Mouse (Mus musculus) E14TG2a.4 (cell line): ENCODE measurements around the gene 1700008O03Rik.

ENCODE experiments used
- H3K27me3 ChIP-seq: 2 replicates; pipeline ENCODE4 v1.6.1; 2014; ENCODE audit warnings: low read length, control low read depth; ENCODE audit not compliant: insufficient read depth
- H3K36me3 ChIP-seq: 2 replicates; pipeline ENCODE4 v1.6.1; 2014; ENCODE audit warnings: low read length, control low read depth; ENCODE audit not compliant: insufficient read depth
- H3K4me1 ChIP-seq: replicated peaks from 2 replicates; pipeline ENCODE4 v1.6.1; 2014; ENCODE audit warnings: low read depth, low read length, control low read depth
- H3K4me3 ChIP-seq: replicated peaks from 2 replicates; pipeline ENCODE4 v1.5.1; 2014; ENCODE audit warnings: mild to moderate bottlenecking, low read length
- H3K9me3 ChIP-seq: 2 replicates; pipeline ENCODE4 v1.6.1; 2014; ENCODE audit warnings: low read length, control low read depth
- CTCF ChIP-seq: conservative IDR thresholded peaks from 2 replicates; pipeline ENCODE4 v1.5.1; 2014; ENCODE audit warnings: low read length
- NANOG ChIP-seq: IDR thresholded peaks from 2 replicates; pipeline ENCODE4 v1.6.1; 2014; ENCODE audit warnings: borderline replicate concordance, low read length, mixed read lengths
- POU5F1 ChIP-seq: IDR thresholded peaks from 2 replicates; pipeline ENCODE4 v1.6.1; 2014; ENCODE audit warnings: low read length, borderline replicate concordance

The 1700008O03Rik gene

DNA sequence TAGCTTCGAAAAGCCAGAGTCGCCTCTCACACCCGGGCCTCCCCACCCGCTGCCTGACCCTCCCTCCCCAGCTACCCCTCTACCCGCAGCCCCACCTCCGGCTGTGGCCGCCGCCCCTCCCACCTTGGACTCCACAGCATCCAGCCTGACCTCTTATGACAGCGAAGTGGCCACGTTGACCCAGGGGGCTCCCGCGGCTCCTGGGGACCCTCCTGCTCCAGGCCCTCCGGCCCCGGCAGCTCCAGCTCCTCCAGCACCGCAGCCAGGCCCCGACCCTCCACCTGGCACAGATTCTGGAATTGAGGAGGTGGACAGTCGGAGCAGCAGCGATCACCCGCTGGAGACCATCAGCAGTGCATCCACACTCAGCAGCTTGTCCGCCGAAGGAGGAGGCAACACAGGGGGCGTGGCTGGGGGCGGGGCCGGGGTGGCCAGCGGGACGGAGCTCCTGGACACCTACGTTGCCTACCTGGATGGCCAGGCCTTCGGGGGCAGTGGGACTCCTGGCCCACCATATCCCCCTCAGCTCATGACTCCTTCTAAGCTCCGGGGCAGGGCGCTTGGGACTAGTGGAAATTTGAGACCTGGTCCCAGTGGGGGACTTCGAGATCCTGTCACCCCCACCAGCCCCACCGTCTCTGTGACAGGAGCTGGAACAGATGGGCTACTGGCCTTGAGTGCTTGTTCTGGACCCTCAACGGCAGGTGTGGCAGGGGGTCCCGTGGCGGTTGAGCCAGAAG, 31.8 kb downstream of the 1700008O03Rik start:
- H3K27me3 ChIP-seq, result peaks cover 71% of the 10 kb centered on the region
- no peaks in the 10 kb centered on the region for H3K9me3 ChIP-seq
- peaks cover 93% of the 10 kb centered on the region for H3K4me1 ChIP-seq
- no peaks in the 10 kb centered on the region for H3K36me3 ChIP-seq
- peak overlapping the region; percentile 67 for H3K4me3 ChIP-seq
- TF ChIP-seq CTCF, result no peak

DNA sequence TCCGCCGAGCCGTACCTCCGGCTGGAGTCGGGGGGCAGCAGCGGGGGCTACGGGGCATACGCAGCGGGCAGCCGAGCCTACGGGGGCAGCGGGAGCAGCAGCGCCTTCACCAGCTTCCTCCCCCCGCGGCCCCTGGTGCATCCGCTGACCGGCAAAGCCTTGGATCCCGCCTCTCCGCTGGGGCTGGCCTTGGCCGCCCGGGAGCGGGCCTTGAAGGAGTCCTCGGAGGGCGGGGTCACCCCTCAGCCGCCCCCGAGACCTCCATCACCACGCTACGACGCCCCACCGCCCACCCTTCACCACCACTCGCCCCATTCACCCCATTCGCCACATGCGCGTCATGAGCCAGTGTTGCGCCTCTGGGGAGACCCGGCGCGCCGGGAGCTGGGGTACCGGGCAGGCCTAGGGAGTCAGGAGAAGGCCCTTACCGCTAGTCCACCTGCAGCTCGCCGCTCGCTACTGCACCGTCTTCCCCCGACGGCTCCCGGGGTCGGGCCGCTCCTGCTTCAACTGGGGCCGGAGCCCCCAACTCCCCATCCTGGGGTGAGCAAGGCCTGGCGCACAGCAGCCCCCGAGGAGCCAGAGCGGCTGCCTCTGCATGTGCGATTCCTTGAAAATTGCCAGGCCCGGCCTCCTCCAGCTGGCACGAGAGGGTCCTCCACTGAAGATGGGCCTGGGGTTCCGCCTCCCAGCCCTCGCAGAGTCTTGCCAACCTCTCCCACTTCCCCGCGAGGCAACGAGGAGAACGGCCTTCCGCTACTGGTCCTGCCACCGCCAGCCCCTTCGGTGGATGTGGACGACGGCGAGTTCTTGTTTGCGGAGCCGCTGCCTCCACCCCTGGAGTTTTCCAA, 32.6 kb downstream of the 1700008O03Rik start:
- peaks cover 94% of the 10 kb centered on the region for H3K4me1 ChIP-seq
- TF ChIP-seq NANOG, result no peak
- TF ChIP-seq CTCF, result no peak
- no peak for TF ChIP-seq POU5F1
- H3K27me3 ChIP-seq, result peaks cover 67% of the 10 kb centered on the region
- no peaks in the 10 kb centered on the region for H3K36me3 ChIP-seq
- H3K9me3 ChIP-seq, result no peaks in the 10 kb centered on the region
- H3K4me3 ChIP-seq, result peak overlapping the region; percentile 67

DNA sequence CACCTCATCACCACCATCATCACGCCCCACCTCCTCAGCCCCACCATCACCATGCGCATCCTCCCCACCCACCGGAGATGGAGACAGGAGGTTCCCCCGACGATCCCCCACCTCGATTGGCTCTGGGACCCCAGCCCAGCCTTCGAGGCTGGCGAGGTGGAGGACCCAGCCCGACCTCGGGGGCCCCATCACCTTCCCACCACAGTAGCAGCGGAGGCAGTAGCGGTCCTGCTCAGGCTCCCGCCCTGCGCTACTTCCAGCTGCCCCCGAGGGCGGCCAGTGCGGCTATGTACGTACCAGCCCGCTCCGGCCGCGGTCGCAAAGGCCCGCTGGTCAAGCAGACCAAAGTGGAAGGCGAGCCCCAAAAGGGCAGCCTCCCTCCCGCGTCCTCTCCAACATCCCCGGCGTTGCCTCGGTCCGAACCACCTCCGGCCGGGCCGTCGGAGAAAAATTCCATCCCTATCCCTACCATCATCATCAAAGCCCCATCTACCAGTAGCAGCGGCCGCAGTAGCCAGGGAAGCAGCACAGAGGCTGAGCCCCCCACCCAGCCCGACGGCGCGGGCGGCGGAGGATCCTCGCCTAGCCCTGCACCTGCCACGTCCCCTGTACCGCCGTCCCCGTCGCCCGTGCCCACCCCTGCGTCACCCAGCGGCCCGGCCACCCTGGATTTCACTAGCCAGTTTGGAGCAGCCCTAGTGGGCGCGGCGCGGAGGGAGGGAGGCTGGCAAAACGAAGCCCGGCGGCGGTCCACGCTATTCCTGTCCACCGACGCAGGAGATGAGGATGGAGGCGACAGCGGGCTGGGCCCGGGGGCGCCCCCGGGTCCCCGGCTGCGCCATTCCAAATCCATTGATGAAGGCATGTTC, 33.5 kb downstream of the 1700008O03Rik start:
- H3K4me3 ChIP-seq, result peak overlapping the region; percentile 67

DNA sequence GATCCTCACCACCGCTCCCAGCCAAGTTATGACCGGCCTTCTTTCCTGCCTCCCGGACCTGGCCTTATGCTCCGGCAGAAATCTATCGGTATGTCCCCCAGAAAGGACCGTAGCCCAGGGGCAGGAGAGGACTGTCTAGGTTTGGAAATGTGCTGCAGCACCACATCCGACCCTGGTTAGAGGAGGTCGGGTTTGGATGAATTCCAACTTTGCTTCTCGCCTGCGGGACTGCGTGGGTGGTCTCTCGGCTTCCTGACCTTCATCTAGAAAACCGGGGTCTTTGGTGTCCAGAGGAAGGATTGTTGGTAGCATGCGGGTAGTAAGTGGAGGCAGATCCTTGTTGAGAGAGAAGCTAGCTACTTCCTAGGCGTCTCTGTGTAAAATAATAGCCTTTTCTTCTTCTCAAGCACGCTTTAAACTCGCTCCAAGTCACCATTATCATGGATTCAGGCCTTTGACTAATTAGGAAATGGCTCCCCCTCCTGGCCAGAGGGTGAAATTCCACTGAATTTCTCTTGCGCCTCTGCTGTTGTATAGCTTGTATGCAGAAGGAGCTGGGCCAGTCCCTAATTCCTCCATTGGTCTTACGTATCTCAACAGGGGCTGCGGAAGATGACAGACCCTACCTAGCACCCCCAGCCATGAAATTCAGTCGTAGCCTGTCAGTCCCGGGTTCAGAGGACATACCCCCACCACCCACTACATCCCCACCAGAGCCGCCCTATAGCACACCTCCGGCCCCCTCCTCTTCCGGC, 34.5 kb downstream of the 1700008O03Rik start:
- H3K4me1 ChIP-seq, result peaks cover 76% of the 10 kb centered on the region
- peak; percentile 82 for TF ChIP-seq CTCF
- no peak for TF ChIP-seq NANOG
- H3K36me3 ChIP-seq, result peaks cover 6% of the 10 kb centered on the region
- peak overlapping the region; percentile 67 for H3K4me3 ChIP-seq
- H3K9me3 ChIP-seq, result no peaks in the 10 kb centered on the region
- peaks cover 52% of the 10 kb centered on the region for H3K27me3 ChIP-seq

More for the DNA sequence above, 33.5 kb downstream of the 1700008O03Rik start:
- H3K4me1 ChIP-seq, result peaks cover 85% of the 10 kb centered on the region
- H3K27me3 ChIP-seq, result peaks cover 58% of the 10 kb centered on the region
- no peaks in the 10 kb centered on the region; the same call in 1 of the 2 replicates for H3K36me3 ChIP-seq
- TF ChIP-seq NANOG (no peak), POU5F1 (no peak), CTCF (no peak)
- no peaks in the 10 kb centered on the region for H3K9me3 ChIP-seq

DNA sequence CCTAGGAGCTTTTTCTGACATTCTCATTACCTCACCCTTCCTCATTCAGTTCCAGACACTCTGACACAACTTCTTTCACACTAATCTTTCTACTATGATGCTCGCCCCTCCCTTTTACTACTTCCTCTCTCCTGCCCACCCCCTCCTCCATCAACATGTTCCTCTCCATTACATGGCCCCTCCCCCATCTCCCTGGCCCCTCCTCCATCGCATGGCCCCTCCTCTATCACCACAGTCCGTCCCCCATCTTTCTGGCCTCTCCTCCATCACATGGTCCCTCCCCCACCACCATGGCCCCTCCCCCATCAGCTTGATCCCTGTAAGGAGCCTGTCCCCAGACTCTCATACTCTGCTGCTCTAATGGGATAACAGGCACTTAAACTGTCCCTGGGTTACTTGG, 36.6 kb downstream of the 1700008O03Rik start:
- peaks cover 35% of the 10 kb centered on the region for H3K27me3 ChIP-seq
- TF ChIP-seq CTCF (no peak), NANOG (no peak), POU5F1 (no peak)

DNA sequence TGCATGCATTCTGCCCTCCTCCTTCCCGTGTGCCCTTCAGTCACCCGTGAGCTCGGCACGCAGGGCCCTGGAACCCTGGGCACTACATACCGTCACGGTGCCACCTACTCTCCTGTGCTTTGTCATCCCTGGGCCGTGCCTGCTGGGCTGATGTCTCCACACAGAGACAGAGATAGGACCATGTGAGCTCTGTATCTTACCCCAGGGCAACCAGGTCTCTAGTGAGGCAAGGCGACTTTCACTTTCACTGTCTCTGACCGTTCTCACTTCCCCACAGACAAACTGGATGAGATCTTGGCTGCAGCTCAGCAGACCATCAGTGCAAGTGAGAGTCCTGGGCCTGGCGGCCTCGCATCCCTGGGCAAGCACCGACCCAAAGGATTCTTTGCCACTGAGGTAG, 41.0 kb downstream of the 1700008O03Rik start:
- Histone ChIP-seq H3K4me3 (peak overlapping the region; percentile 62), H3K27me3 (peaks cover 18% of the 10 kb centered on the region), H3K4me1 (peaks cover 51% of the 10 kb centered on the region), H3K36me3 (peaks cover 15% of the 10 kb centered on the region), H3K9me3 (no peaks in the 10 kb centered on the region)
- TF ChIP-seq CTCF (no peak), NANOG (no peak), POU5F1 (no peak)

More for the DNA sequence above, 36.6 kb downstream of the 1700008O03Rik start:
- Histone ChIP-seq H3K4me1 (peaks cover 63% of the 10 kb centered on the region), H3K9me3 (no peaks in the 10 kb centered on the region), H3K4me3 (no peak overlapping the region), H3K36me3 (peaks cover 15% of the 10 kb centered on the region)

DNA sequence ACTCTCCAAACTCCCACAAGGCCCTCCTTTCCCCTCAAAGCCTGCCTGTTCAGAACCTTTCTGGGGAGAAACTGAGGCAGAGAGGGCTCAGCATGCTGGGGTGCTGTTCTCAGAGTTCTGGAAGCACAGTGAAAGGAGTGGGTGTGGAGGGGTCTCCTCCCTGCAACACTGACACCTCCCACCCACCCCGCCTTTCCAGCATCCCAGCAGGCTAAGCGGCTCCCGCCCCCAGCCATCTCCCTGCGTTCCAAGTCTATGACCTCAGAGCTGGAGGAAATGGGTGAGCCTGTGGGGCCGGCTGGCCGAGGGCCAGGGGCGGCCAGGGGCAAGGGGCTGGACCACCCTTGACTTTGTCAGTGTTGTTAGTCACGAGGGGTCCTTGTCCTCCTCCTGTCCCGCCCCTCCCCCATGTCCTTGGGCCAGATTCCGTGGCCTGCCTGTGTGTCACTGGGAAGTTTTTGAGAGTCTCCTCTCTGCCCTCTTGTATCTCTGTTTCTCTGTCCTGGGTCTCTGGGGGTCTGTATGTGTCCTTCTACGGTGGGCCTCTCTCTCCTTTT, 42.1 kb downstream of the 1700008O03Rik start:
- H3K4me3 ChIP-seq, result peak overlapping the region; percentile 62
- no peaks in the 10 kb centered on the region for H3K9me3 ChIP-seq
- peaks cover 29% of the 10 kb centered on the region for H3K27me3 ChIP-seq
- peaks cover 41% of the 10 kb centered on the region for H3K4me1 ChIP-seq
- H3K36me3 ChIP-seq, result peaks cover 15% of the 10 kb centered on the region
- TF ChIP-seq CTCF (no peak), NANOG (no peak), POU5F1 (no peak)
